Mouse (Mus musculus) MEL (cell line): ENCODE data around the gene Crkl. TPM values are rescaled to one million over a fixed set of nuclear protein-coding genes. Genes with fewer than 3 reads are reported as not detected.

ENCODE experiments used
- DNase-seq: peaks from one replicate; pipeline ENCODE4 v3.0.0; 2011; ENCODE audit warnings: low read depth, low spot score
- H3K27ac ChIP-seq: 2 replicates; pipeline ENCODE4 v1.5.1; 2012; ENCODE audit warnings: low read depth, mild to moderate bottlenecking, control low read depth, low read length, moderate library complexity; ENCODE audit not compliant: control insufficient read depth
- H3K27me3 ChIP-seq, 2 experiments: fragments of 150-350 bp in 1 of 2; sonication (generic) in 1 of 2; 2 replicates each; pipeline ENCODE4 v1.6.1; 2012; ENCODE audit warnings: low read length in 2 of 2, mild to moderate bottlenecking in 2 of 2, improper control_type of control experiment in 1 of 2, moderate library complexity in 1 of 2; ENCODE audit not compliant: insufficient read depth in 2 of 2, control insufficient read depth in 1 of 2
- H3K36me3 ChIP-seq, 2 experiments: 2 replicates each; pipeline ENCODE4 v1.6.1; 2012 to 2014; ENCODE audit warnings: low read length in 2 of 2, improper control_type of control experiment in 1 of 2, inconsistent platforms in 1 of 2, mild to moderate bottlenecking in 1 of 2; ENCODE audit not compliant: insufficient read depth in 2 of 2, control insufficient read depth in 1 of 2
- H3K4me1 ChIP-seq, 2 experiments: fragments of 150-350 bp in 1 of 2; sonication (generic) in 1 of 2; 2 replicates each; pipeline ENCODE4 v1.6.1; 2012; ENCODE audit warnings: low read length in 2 of 2, improper control_type of control experiment in 1 of 2, mild to moderate bottlenecking in 1 of 2; ENCODE audit not compliant: insufficient read depth in 2 of 2, control insufficient read depth in 1 of 2
- H3K4me3 ChIP-seq, 2 experiments: fragments of 150-350 bp in 1 of 2; sonication (generic) in 1 of 2; 2 replicates each; pipeline ENCODE4 v1.5.1; 2012; ENCODE audit warnings: low read depth in 2 of 2, low read length in 2 of 2, mild to moderate bottlenecking in 2 of 2, moderate library complexity in 2 of 2, control low read depth in 1 of 2, improper control_type of control experiment in 1 of 2; ENCODE audit not compliant: control insufficient read depth in 1 of 2, insufficient read depth in 1 of 2
- H3K79me2 ChIP-seq: 2 replicates; pipeline ENCODE4 v1.6.1; 2012; ENCODE audit warnings: mild to moderate bottlenecking, low read length, moderate library complexity; ENCODE audit not compliant: control insufficient read depth, poor library complexity, insufficient read depth
- H3K9ac ChIP-seq: 2 replicates; pipeline ENCODE4 v1.6.1; 2012; ENCODE audit warnings: low read depth, mild to moderate bottlenecking, control low read depth, low read length, moderate library complexity; ENCODE audit not compliant: control insufficient read depth, poor library complexity, severe bottlenecking
- H3K9me3 ChIP-seq: fragments of 150-350 bp; sonication (generic); replicated peaks from 2 replicates; pipeline ENCODE4 v1.6.1; 2012; ENCODE audit warnings: mild to moderate bottlenecking, low read length, improper control_type of control experiment, moderate library complexity; ENCODE audit not compliant: insufficient read depth
- BHLHE40 ChIP-seq: IDR thresholded peaks from 2 replicates; pipeline ENCODE4 v1.6.1; 2012; ENCODE audit warnings: low read depth, mild to moderate bottlenecking, inconsistent platforms, low read length, improper control_type of control experiment, borderline replicate concordance
- CHD1 ChIP-seq: IDR thresholded peaks from 2 replicates; pipeline ENCODE4 v1.6.1; 2012; ENCODE audit warnings: low read depth, mild to moderate bottlenecking, inconsistent platforms, low read length, improper control_type of control experiment
- ELF1 ChIP-seq: IDR thresholded peaks from 2 replicates; pipeline ENCODE4 v1.6.1; 2014; ENCODE audit warnings: low read depth, mild to moderate bottlenecking, inconsistent platforms, low read length, improper control_type of control experiment, moderate library complexity
- GABPA ChIP-seq: IDR thresholded peaks from 2 replicates; pipeline ENCODE4 v1.6.1; 2012; ENCODE audit warnings: low read depth, mild to moderate bottlenecking, inconsistent platforms, low read length, improper control_type of control experiment, moderate library complexity
- GATA1 ChIP-seq: IDR thresholded peaks from 2 replicates; pipeline ENCODE4 v1.6.1; 2011; ENCODE audit warnings: low read depth, low read length, improper control_type of control experiment
- JUND ChIP-seq: IDR thresholded peaks from 2 replicates; pipeline ENCODE4 v1.6.1; 2011; ENCODE audit warnings: low read depth, mild to moderate bottlenecking, improper control_type of control experiment, low read length
- MAFK ChIP-seq: IDR thresholded peaks from 2 replicates; pipeline ENCODE4 v1.6.1; 2011; ENCODE audit warnings: low read depth, mild to moderate bottlenecking, low read length, improper control_type of control experiment, borderline replicate concordance
- MEF2A ChIP-seq: IDR thresholded peaks from 2 replicates; pipeline ENCODE4 v1.6.1; 2014; ENCODE audit warnings: low read depth, mild to moderate bottlenecking, inconsistent platforms, low read length, improper control_type of control experiment; ENCODE audit not compliant: poor library complexity, insufficient replicate concordance, severe bottlenecking; ENCODE audit errors: extremely low read depth
- MYC ChIP-seq: IDR thresholded peaks from 2 replicates; pipeline ENCODE4 v1.6.1; 2011; ENCODE audit warnings: low read depth, mild to moderate bottlenecking, low read length, improper control_type of control experiment, moderate library complexity
- POLR2A ChIP-seq, 2 experiments: IDR thresholded peaks; 2 replicates each; pipeline ENCODE4 v1.6.1; 2011 to 2012; ENCODE audit warnings: low read length in 2 of 2, mild to moderate bottlenecking in 2 of 2, control low read depth in 1 of 2, improper control_type of control experiment in 1 of 2, low read depth in 1 of 2, moderate library complexity in 1 of 2; ENCODE audit not compliant: control insufficient read depth in 1 of 2, insufficient read depth in 1 of 2, poor library complexity in 1 of 2
- POLR2AphosphoS2 ChIP-seq: IDR thresholded peaks from 2 replicates; pipeline ENCODE4 v1.6.1; 2011; ENCODE audit warnings: low read length, improper control_type of control experiment
- POLR2AphosphoS5 ChIP-seq: IDR thresholded peaks from 2 replicates; pipeline ENCODE4 v1.6.1; 2012; ENCODE audit warnings: low read depth, borderline replicate concordance, mild to moderate bottlenecking, inconsistent platforms, low read length, moderate library complexity, mixed read lengths
- RAD21 ChIP-seq: IDR thresholded peaks from 2 replicates; pipeline ENCODE4 v1.6.1; 2011; ENCODE audit warnings: mild to moderate bottlenecking, low read depth, low read length, improper control_type of control experiment
- RCOR1 ChIP-seq: IDR thresholded peaks from 2 replicates; pipeline ENCODE4 v1.6.1; 2012; ENCODE audit warnings: low read depth, mild to moderate bottlenecking, inconsistent platforms, low read length, improper control_type of control experiment
- SMC3 ChIP-seq: IDR thresholded peaks from 2 replicates; pipeline ENCODE4 v1.6.1; 2011; ENCODE audit warnings: low read depth, low read length, improper control_type of control experiment
- TBP ChIP-seq: IDR thresholded peaks from 2 replicates; pipeline ENCODE4 v1.8.0; 2011; ENCODE audit warnings: low read depth, low read length, improper control_type of control experiment
- TCF12 ChIP-seq: IDR thresholded peaks from 2 replicates; pipeline ENCODE4 v1.6.1; 2014; ENCODE audit warnings: low read depth, mild to moderate bottlenecking, inconsistent platforms, low read length, improper control_type of control experiment, moderate library complexity
- USF1 ChIP-seq: IDR thresholded peaks from 2 replicates; pipeline ENCODE4 v1.6.1; 2014; ENCODE audit warnings: low read depth, mild to moderate bottlenecking, inconsistent platforms, low read length, improper control_type of control experiment, moderate library complexity
- ZKSCAN1 ChIP-seq: IDR thresholded peaks from 2 replicates; pipeline ENCODE4 v1.6.1; 2012; ENCODE audit warnings: low read depth, mild to moderate bottlenecking, inconsistent platforms, low read length, improper control_type of control experiment, moderate library complexity
- ZMIZ1 ChIP-seq: IDR thresholded peaks from 2 replicates; pipeline ENCODE4 v1.6.1; 2012; ENCODE audit warnings: low read depth, mild to moderate bottlenecking, inconsistent platforms, low read length, improper control_type of control experiment, moderate library complexity
- ZNF384 ChIP-seq: IDR thresholded peaks from 2 replicates; pipeline ENCODE4 v1.6.1; 2012; ENCODE audit warnings: low read depth, mild to moderate bottlenecking, inconsistent platforms, low read length, improper control_type of control experiment
- polyA plus RNA-seq, 2 experiments: library from polyadenylated mRNA; stranded (reverse) in 1 of 2; unstranded in 1 of 2; fragments of >175 nt in 1 of 2; fragments of >200 nt in 1 of 2; gene quantifications; 2 replicates each; pipeline versions ENCODE4 v1.2.1 to v1.2.4; 2012; ENCODE audit warnings: low replicate concordance in 2 of 2, low read depth in 1 of 2; ENCODE audit not compliant: insufficient read length in 2 of 2, insufficient read depth in 1 of 2, missing spikeins in 1 of 2
- total RNA-seq: library from RNA; depleted of rRNA; stranded (reverse); fragments of 300-350 nt; gene quantifications from 2 replicates; pipeline ENCODE4 v1.2.3, GENCODE M21; 2012

Gene Crkl
- total and polyA plus RNA-seq, 3 experiments, result 14.9 to 146 (median 34.6) TPM

DNA sequence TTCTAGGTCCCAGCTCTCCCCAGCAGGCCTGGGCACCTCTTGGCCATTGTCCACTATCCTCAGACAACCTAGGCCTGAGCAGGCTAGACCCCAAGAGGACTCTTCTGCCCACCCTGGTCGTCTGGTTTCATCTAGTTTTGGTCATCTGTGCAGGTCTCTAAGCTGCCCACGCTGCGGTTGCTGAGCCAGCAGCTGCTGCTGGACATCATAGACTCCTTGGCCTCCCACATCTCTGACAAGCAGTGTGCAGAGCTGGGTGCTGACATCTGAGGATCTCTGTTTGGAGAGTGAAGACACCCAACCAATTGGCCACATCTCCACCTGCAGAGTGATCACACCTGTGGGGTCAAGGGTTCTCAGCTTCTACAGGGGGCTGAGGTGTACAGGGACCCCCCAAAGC, 73.7 kb downstream of the Crkl start:
- no peak overlapping the region for H3K9ac ChIP-seq
- H3K79me2 ChIP-seq, result peaks cover 15% of the 10 kb centered on the region
- peaks cover 0 to 7% of the 10 kb centered on the region in 2 experiments; a peak in 2 of 4 replicates for H3K36me3 ChIP-seq
- no peak for DNase-seq
- H3K9me3 ChIP-seq, result no peaks in the 10 kb centered on the region
- TF ChIP-seq ZNF384 (no peak), BHLHE40 (no peak), ZKSCAN1 (no peak), RAD21 (no peak), MYC (no peak), POLR2AphosphoS2 (no peak), POLR2AphosphoS5 (no peak), JUND (no peak), ZMIZ1 (no peak), GATA1 (no peak), SMC3 (no peak), TBP (no peak), ELF1 (no peak), MAFK (no peak)
- peaks cover 0 to 7% of the 10 kb centered on the region in 2 experiments; a peak in 2 of 4 replicates for H3K4me1 ChIP-seq
- H3K27me3 ChIP-seq, result no peaks in the 10 kb centered on the region
- no peak overlapping the region for H3K27ac ChIP-seq
- no peak overlapping the region for H3K4me3 ChIP-seq

- peaks cover 0 to 7% of the 10 kb centered on the region in 2 experiments; a peak in 2 of 4 replicates for H3K4me1 ChIP-seq
- H3K36me3 ChIP-seq, result peaks cover 0 to 7% of the 10 kb centered on the region in 2 experiments; a peak in 2 of 4 replicates
- H3K9me3 ChIP-seq, result no peaks in the 10 kb centered on the region
- DNase-seq, result no peak
- no peak for TF ChIP-seq RAD21
- no peak for TF ChIP-seq GABPA
- no peak for TF ChIP-seq TCF12
- no peak for TF ChIP-seq USF1
- no peak for TF ChIP-seq POLR2A (IDR thresholded peaks at IDR 0.05; ENCODE audit: control insufficient read depth in 1 of 2, insufficient read depth in 1 of 2, low read depth in 1 of 2, low read length in 2 of 2, poor library complexity in 1 of 2)
- no peak for TF ChIP-seq RCOR1
- no peak for TF ChIP-seq CHD1
- no peak for TF ChIP-seq MEF2A
- H3K9ac ChIP-seq, result no peak overlapping the region
- peaks cover 18% of the 10 kb centered on the region for H3K79me2 ChIP-seq
- H3K27me3 ChIP-seq, result no peaks in the 10 kb centered on the region
- H3K4me3 ChIP-seq, result no peak overlapping the region
- no peak overlapping the region for H3K27ac ChIP-seq
Measured at GRCm38 (mm10) chr16:17526223-17526622, 74.4 kb downstream of the Crkl start.
